Mouse (Mus musculus) myocyte (in vitro differentiated cells): ENCODE results near the gene Naa80. TPM values are rescaled to one million over a fixed set of nuclear protein-coding genes. Genes with fewer than 3 reads are reported as not detected.
A peak's percentile ranks its signal among the peaks of the same experiment; 100 is the strongest.

Experiments used
- H3K27me3 ChIP-seq: one replicate; pipeline ENCODE4 v1.6.1; 2011; ENCODE audit not compliant: control insufficient read depth, insufficient read depth, insufficient read length
- H3K36me3 ChIP-seq: one replicate; pipeline ENCODE4 v1.6.1; 2011; ENCODE audit not compliant: control insufficient read depth, insufficient read depth
- H3K4me2 ChIP-seq: one replicate; pipeline ENCODE4 v1.6.1; 2011; ENCODE audit warnings: low read depth, control low read depth
- H3K4me3 ChIP-seq: one replicate; pipeline ENCODE4 v1.5.1; 2011; ENCODE audit warnings: mild to moderate bottlenecking, control low read depth, moderate library complexity
- H3K79me2 ChIP-seq: one replicate; pipeline ENCODE4 v1.6.1; 2011; ENCODE audit not compliant: control insufficient read depth, insufficient read depth
- H3ac ChIP-seq: one replicate; pipeline ENCODE4 v1.6.1; 2011; ENCODE audit not compliant: control insufficient read depth, insufficient read length
- CEBPB ChIP-seq: IDR thresholded peaks from 2 replicates; pipeline ENCODE4 v1.6.1; 2011; ENCODE audit warnings: mild to moderate bottlenecking, moderate library complexity; ENCODE audit not compliant: poor library complexity, insufficient read depth, severe bottlenecking
- E2F4 ChIP-seq: IDR thresholded peaks from one replicate; pipeline ENCODE4 v1.6.1; 2011; ENCODE audit warnings: mild to moderate bottlenecking, control low read depth, moderate library complexity; ENCODE audit not compliant: insufficient read depth
- MAX ChIP-seq: IDR thresholded peaks from one replicate; pipeline ENCODE4 v1.6.1; 2011; ENCODE audit warnings: low read depth, mild to moderate bottlenecking, control low read depth
- MYOD1 ChIP-seq, 3 experiments: IDR thresholded peaks; one replicate each; pipeline ENCODE4 v1.6.1; 2011; ENCODE audit warnings: control low read depth in 2 of 3, low read depth in 2 of 3, mild to moderate bottlenecking in 2 of 3, moderate library complexity in 1 of 3; ENCODE audit not compliant: insufficient read length in 2 of 3, control insufficient read depth in 1 of 3
- MYOG ChIP-seq, 3 experiments: IDR thresholded peaks; one replicate each; pipeline ENCODE4 v1.6.1; 2011; ENCODE audit warnings: control low read depth in 2 of 3, low read depth in 2 of 3, mild to moderate bottlenecking in 2 of 3; ENCODE audit not compliant: insufficient read length in 2 of 3, control insufficient read depth in 1 of 3, insufficient read depth in 1 of 3
- POLR2A ChIP-seq: IDR thresholded peaks from one replicate; pipeline ENCODE4 v1.6.1; 2011; ENCODE audit warnings: low read depth, mild to moderate bottlenecking, control low read depth, moderate library complexity; ENCODE audit not compliant: insufficient read length
- POLR2AphosphoS2 ChIP-seq: IDR thresholded peaks from one replicate; pipeline ENCODE4 v1.6.1; 2011; ENCODE audit warnings: low read depth, control low read depth; ENCODE audit not compliant: insufficient read length
- REST ChIP-seq: IDR thresholded peaks from one replicate; pipeline ENCODE4 v1.6.1; 2011; ENCODE audit warnings: mild to moderate bottlenecking, control low read depth, moderate library complexity; ENCODE audit not compliant: insufficient read depth, insufficient read length
- SRF ChIP-seq: IDR thresholded peaks from one replicate; pipeline ENCODE4 v1.6.1; 2011; ENCODE audit warnings: low read depth; ENCODE audit not compliant: control insufficient read depth, insufficient read length
- TCF12 ChIP-seq: IDR thresholded peaks from one replicate; pipeline ENCODE4 v1.6.1; 2011; ENCODE audit warnings: mild to moderate bottlenecking, control low read depth; ENCODE audit not compliant: poor library complexity, insufficient read depth, severe bottlenecking
- TCF3 ChIP-seq: IDR thresholded peaks from one replicate; pipeline ENCODE4 v1.6.1; 2011; ENCODE audit warnings: low read depth, control low read depth; ENCODE audit not compliant: insufficient read length
- USF1 ChIP-seq: IDR thresholded peaks from one replicate; pipeline ENCODE4 v1.6.1; 2011; ENCODE audit warnings: low read depth, mild to moderate bottlenecking, control low read depth, moderate library complexity
- polyA plus RNA-seq: library from polyadenylated mRNA; unstranded; fragments of >200 nt; fragmentation: generic; extraction: Trizol; gene quantifications from one replicate; pipeline ENCODE4 v1.2.1, GENCODE M21; 2012; ENCODE audit warnings: missing spikeins

Gene Naa80
- polyA plus RNA-seq, 1 experiment, result 13.8 TPM

DNA sequence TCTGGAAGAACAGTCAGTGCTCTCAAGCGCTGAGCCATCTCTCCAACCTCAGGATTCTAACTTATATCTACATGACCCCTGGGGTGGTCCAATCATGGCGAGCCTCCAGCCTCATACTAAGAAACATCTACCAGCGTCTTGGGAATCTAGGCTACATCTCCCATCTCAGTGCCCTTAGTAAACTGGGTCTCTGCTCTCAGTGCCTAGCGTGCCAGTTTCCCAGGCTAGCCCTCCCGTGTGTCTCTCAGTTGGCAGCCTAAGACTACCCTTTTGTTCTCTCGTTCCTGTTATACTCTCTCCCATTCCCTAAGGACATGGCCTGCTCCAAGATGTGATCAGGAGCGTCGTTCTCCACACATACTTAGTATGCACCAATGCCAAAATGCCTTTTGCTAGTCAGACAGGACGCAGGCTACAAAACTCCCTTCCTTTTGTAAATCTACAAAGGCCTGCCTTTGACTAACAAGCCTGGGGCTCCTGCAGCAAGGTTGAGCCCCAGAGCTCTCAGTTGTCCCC is 52.7 kb downstream of the Naa80 start:
- TF ChIP-seq REST (no peak), E2F4 (no peak), TCF12 (no peak), CEBPB (no peak)
- Histone ChIP-seq H3K4me3 (no peak overlapping the region), H3K36me3 (no peaks in the 10 kb centered on the region), H3ac (no peak overlapping the region), H3K4me2 (peak overlapping the region; percentile 2), H3K79me2 (peaks cover 80% of the 10 kb centered on the region), H3K27me3 (no peaks in the 10 kb centered on the region)

DNA sequence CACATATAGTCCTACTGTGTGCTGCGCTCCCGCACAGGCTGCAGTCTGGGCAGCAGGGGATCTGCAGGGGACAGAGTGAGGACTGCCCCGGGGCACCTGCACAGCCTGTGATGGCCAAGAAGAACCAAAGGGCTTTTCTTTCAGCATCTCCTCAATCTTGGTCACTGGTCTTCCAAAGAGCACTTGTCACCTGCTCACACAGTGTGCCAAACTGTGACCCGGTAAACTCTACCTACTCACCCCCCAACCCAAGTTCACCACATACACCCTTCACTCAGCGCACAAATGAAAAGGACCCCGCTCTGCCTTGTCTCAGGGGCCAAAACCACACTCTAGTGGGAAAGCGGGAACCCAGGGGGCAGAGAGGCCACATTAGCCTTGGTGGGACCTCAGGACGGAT is 53.2 kb downstream of the Naa80 start:
- Histone ChIP-seq H3K4me2 (peak overlapping the region; percentile 100), H3K27me3 (no peaks in the 10 kb centered on the region), H3K36me3 (no peaks in the 10 kb centered on the region), H3K4me3 (peak overlapping the region; percentile 97), H3K79me2 (peaks cover 79% of the 10 kb centered on the region), H3ac (no peak overlapping the region)
- TF ChIP-seq POLR2A (no peak), MAX (no peak), SRF (no peak), USF1 (no peak), TCF12 (no peak), TCF3 (no peak), MYOD1 (IDR thresholded peaks at IDR 0.05; ENCODE audit: control insufficient read depth in 1 of 3, insufficient read length in 2 of 3, low read depth in 2 of 3) (no peak), MYOG (IDR thresholded peaks at IDR 0.05; ENCODE audit: control insufficient read depth in 1 of 3, insufficient read depth in 1 of 3, insufficient read length in 2 of 3, low read depth in 2 of 3) (no peak), E2F4 (no peak), POLR2AphosphoS2 (no peak), CEBPB (no peak), REST (no peak)

DNA sequence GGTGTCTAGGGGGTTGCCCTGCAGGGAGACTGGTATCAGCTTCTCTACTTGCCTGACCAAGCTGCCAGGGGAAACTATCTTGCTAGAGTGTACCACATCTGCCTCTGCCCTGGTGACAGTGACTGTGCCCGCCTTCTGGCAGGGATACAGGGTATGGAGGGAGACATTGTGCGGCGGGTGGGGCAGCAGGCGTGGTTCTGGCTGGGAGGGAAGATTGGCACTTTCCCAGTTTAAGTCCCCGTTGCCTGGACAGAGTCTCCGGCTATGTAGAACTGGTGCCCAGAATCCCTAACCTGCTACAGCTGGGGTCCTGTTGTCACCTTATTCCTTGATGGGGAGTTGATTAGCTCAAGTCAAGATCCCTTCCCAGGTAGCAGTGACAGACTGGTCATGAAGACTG is 53.8 kb downstream of the Naa80 start:
- H3K4me3 ChIP-seq, result peak overlapping the region; percentile 97
- H3ac ChIP-seq, result peak overlapping the region; percentile 81
- H3K27me3 ChIP-seq, result no peaks in the 10 kb centered on the region
- H3K36me3 ChIP-seq, result no peaks in the 10 kb centered on the region
- TF ChIP-seq TCF12, result no peak
- no peak for TF ChIP-seq POLR2A
- no peak for TF ChIP-seq POLR2AphosphoS2
- no peak for TF ChIP-seq CEBPB
- no peak for TF ChIP-seq TCF3
- TF ChIP-seq REST, result no peak
- TF ChIP-seq MYOD1 (IDR thresholded peaks at IDR 0.05; ENCODE audit: control insufficient read depth in 1 of 3, insufficient read length in 2 of 3, low read depth in 2 of 3), result peak in 1 of 3 experiments; percentile 41
- no peak for TF ChIP-seq MAX
- TF ChIP-seq SRF, result no peak
- TF ChIP-seq MYOG (IDR thresholded peaks at IDR 0.05; ENCODE audit: control insufficient read depth in 1 of 3, insufficient read depth in 1 of 3, insufficient read length in 2 of 3, low read depth in 2 of 3), result peak in 1 of 3 experiments; percentile 17
- TF ChIP-seq USF1, result no peak
- no peak for TF ChIP-seq E2F4
- peak overlapping the region; percentile 100 for H3K4me2 ChIP-seq
- peaks cover 72% of the 10 kb centered on the region for H3K79me2 ChIP-seq

DNA sequence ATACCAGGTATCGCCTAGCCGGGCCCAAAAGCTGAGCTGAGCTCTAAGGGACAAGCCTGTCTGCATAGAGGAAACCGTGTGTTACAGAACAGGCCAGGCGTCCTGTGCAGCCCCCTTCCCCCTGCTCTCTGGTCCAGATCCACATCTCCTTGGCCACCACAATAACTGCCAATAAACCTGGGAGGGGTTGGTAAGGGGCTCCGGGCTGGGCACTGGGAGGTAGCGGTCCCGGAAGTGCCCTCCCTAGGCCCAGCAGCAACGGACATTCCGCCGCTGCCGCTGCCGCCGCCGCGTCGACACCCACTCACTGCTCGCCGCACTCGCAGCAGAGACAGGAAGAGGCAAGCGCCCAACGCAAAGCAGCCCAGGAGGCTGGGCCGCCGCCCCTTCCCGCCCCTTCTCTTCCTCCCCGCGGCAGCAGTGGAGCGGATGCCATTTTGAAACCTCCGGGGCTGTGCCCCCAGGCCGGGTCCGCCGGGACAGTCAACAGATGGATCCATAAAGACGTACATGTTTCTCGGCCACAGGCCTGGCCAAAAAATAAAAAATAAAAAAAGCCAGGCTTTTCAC is 54.5 kb downstream of the Naa80 start:
- no peaks in the 10 kb centered on the region for H3K27me3 ChIP-seq
- H3K4me3 ChIP-seq, result peak overlapping the region; percentile 97
- peaks cover 68% of the 10 kb centered on the region for H3K79me2 ChIP-seq
- H3K4me2 ChIP-seq, result peak overlapping the region; percentile 100
- peak overlapping the region; percentile 81 for H3ac ChIP-seq
- TF ChIP-seq SRF, result no peak
- TF ChIP-seq CEBPB, result no peak
- peak in 1 of 3 experiments; percentile 30 for TF ChIP-seq MYOG (IDR thresholded peaks at IDR 0.05; ENCODE audit: control insufficient read depth in 1 of 3, insufficient read depth in 1 of 3, insufficient read length in 2 of 3, low read depth in 2 of 3)
- peak; percentile 96 for TF ChIP-seq POLR2AphosphoS2
- peak in 1 of 3 experiments; percentile 56 for TF ChIP-seq MYOD1 (IDR thresholded peaks at IDR 0.05; ENCODE audit: control insufficient read depth in 1 of 3, insufficient read length in 2 of 3, low read depth in 2 of 3)
- TF ChIP-seq TCF3, result no peak
- no peak for TF ChIP-seq E2F4
- TF ChIP-seq TCF12, result no peak
- TF ChIP-seq REST, result no peak
- TF ChIP-seq USF1, result no peak
- peak; percentile 97 for TF ChIP-seq POLR2A
- no peak for TF ChIP-seq MAX
- H3K36me3 ChIP-seq, result no peaks in the 10 kb centered on the region

Other genes starting within 250 kb of the Naa80 start
- gene Hemk1, start 240.5 kb upstream of the Naa80 start, polyA plus RNA-seq, result 17.7 TPM
- gene 6430571L13Rik, start 238.3 kb upstream of the Naa80 start, polyA plus RNA-seq, result 0.38 TPM
- 0.50 TPM for gene Cacna2d2, start 179.3 kb upstream of the Naa80 start, polyA plus RNA-seq
- 43.4 TPM for gene Tmem115, start 44.9 kb upstream of the Naa80 start, polyA plus RNA-seq
- gene Cyb561d2, start 36.7 kb upstream of the Naa80 start, polyA plus RNA-seq, result 18.8 TPM
- 24.6 TPM for gene Nprl2, start 36.7 kb upstream of the Naa80 start, polyA plus RNA-seq
- gene Zmynd10, start 31.6 kb upstream of the Naa80 start, polyA plus RNA-seq, result 0.52 TPM
- gene Rassf1, start 27.3 kb upstream of the Naa80 start, polyA plus RNA-seq, result 59.3 TPM
- 25.0 TPM for gene Tusc2, start 15.6 kb upstream of the Naa80 start, polyA plus RNA-seq
- 34.2 TPM for gene Hyal2, start 10.9 kb upstream of the Naa80 start, polyA plus RNA-seq
- 3.3 TPM for gene Hyal1, start 2.0 kb upstream of the Naa80 start, polyA plus RNA-seq
- 0.43 TPM for gene Hyal3, start 1.9 kb downstream of the Naa80 start, polyA plus RNA-seq
- 29.4 TPM for gene Ifrd2, start 8.8 kb downstream of the Naa80 start, polyA plus RNA-seq
- gene Sema3b, start 30.3 kb downstream of the Naa80 start, polyA plus RNA-seq, result 59.9 TPM
- 499 TPM for gene Gnai2, start 56.5 kb downstream of the Naa80 start, polyA plus RNA-seq
- gene Slc38a3, start 90.6 kb downstream of the Naa80 start, polyA plus RNA-seq, result 0.06 TPM
- not detected for gene Gnat1, start 100.8 kb downstream of the Naa80 start, polyA plus RNA-seq
- 1.4 TPM for gene Sema3f, start 131.6 kb downstream of the Naa80 start, polyA plus RNA-seq
- 37.6 TPM for gene Rbm5, start 192.1 kb downstream of the Naa80 start, polyA plus RNA-seq